Mouse (Mus musculus) intestine, postnatal 0 days (tissue): ENCODE measurements at regions not wholly inside any gene's neighbourhood (a gene's known extent, or its start where the extent isn't known, plus 50 kb on each side); places are given as distances from the start of the nearest gene placed in this dataset.
A peak's percentile ranks its signal among the peaks of the same experiment; 100 is the strongest.

Source experiments
- ATAC-seq: fragments of 200-750 bp; cut with Nextera tagmentation; 2 replicates; pipeline ENCODE4 v1.8.0; 2017; ENCODE audit warnings: mild to moderate bottlenecking, moderate TSS enrichment, moderate library complexity
- H3K27ac ChIP-seq: fragments of 300-500 bp; sonication (generic); 2 replicates; pipeline ENCODE4 v1.5.1; 2014; ENCODE audit warnings: mild to moderate bottlenecking, low read depth, low read length, moderate library complexity
- H3K27me3 ChIP-seq: fragments of 300-500 bp; sonication (generic); replicated peaks from 2 replicates; pipeline ENCODE4 v1.6.1; 2014; ENCODE audit warnings: low read length, mixed read lengths; ENCODE audit not compliant: control insufficient read depth, insufficient read depth
- H3K36me3 ChIP-seq: fragments of 300-500 bp; sonication (generic); 2 replicates; pipeline ENCODE4 v1.6.1; 2014; ENCODE audit warnings: mild to moderate bottlenecking, moderate library complexity; ENCODE audit not compliant: control insufficient read depth, insufficient read depth
- H3K4me1 ChIP-seq: fragments of 300-500 bp; sonication (generic); replicated peaks from 2 replicates; pipeline ENCODE4 v1.6.1; 2014; ENCODE audit warnings: antibody characterized with exemption, low read length, mixed read lengths; ENCODE audit not compliant: control insufficient read depth, insufficient read depth
- H3K4me2 ChIP-seq: fragments of 300-500 bp; sonication (generic); replicated peaks from 2 replicates; pipeline ENCODE4 v1.6.1; 2014; ENCODE audit warnings: low read depth, mild to moderate bottlenecking, moderate library complexity
- H3K4me3 ChIP-seq: fragments of 300-500 bp; sonication (generic); 2 replicates; pipeline ENCODE4 v1.5.1; 2014; ENCODE audit warnings: low read depth, low read length
- H3K9ac ChIP-seq: fragments of 300-500 bp; sonication (generic); 2 replicates; pipeline ENCODE4 v1.6.1; 2014; ENCODE audit warnings: mild to moderate bottlenecking, low read depth, low read length
- H3K9me3 ChIP-seq: fragments of 300-500 bp; sonication (generic); 2 replicates; pipeline ENCODE4 v1.6.1; 2016; ENCODE audit warnings: mixed run types; ENCODE audit not compliant: control insufficient read depth
- CTCF ChIP-seq: sonication (generic); IDR thresholded peaks from 2 replicates; pipeline ENCODE4 v1.5.1; 2016; ENCODE audit warnings: low read depth, mild to moderate bottlenecking, control low read depth, antibody characterized with exemption, moderate library complexity
- WGBS: fragments of 180-500 bp; shearing (Covaris S2); extraction: QIAGEN DNeasy Blood & Tissue Kit; methylation state at CpG from one replicate; pipeline ENCODE4 v1.1.7; 2014; 5-methylcytosine and 5-hydroxymethylcytosine counted together

GRCm38 (mm10) chr4:3079901-3080300, 87.2 kb upstream of the Vmn1r2 start:
- no peak for ATAC-seq
- 88% methylated on average over 1 of the region's 1 CpGs for WGBS
- Histone ChIP-seq H3K4me3 (no peak overlapping the region), H3K9ac (no peak overlapping the region), H3K4me1 (no peaks in the 10 kb centered on the region), H3K4me2 (no peak overlapping the region), H3K27me3 (no peaks in the 10 kb centered on the region), H3K36me3 (no peaks in the 10 kb centered on the region), H3K9me3 (peaks cover 32% of the 10 kb centered on the region), H3K27ac (no peak overlapping the region)
- TF ChIP-seq CTCF: no peak

GRCm38 (mm10) chr4:3080385-3081125, 86.6 kb upstream of the Vmn1r2 start:
- no peak for TF ChIP-seq CTCF
- ATAC-seq: peak; percentile 26
- no peak overlapping the region for H3K4me2 ChIP-seq
- H3K4me1 ChIP-seq: no peaks in the 10 kb centered on the region
- 57% methylated on average over 7 of the region's 7 CpGs for WGBS
- no peaks in the 10 kb centered on the region for H3K36me3 ChIP-seq
- no peaks in the 10 kb centered on the region for H3K27me3 ChIP-seq
- no peak overlapping the region for H3K9ac ChIP-seq
- H3K9me3 ChIP-seq: peaks cover 32% of the 10 kb centered on the region
- H3K27ac ChIP-seq: no peak overlapping the region
- no peak overlapping the region for H3K4me3 ChIP-seq

- no peaks in the 10 kb centered on the region for H3K27me3 ChIP-seq
- H3K36me3 ChIP-seq: no peaks in the 10 kb centered on the region
- H3K9me3 ChIP-seq: peaks cover 35% of the 10 kb centered on the region
- no peak overlapping the region for H3K4me3 ChIP-seq
- no peak overlapping the region for H3K27ac ChIP-seq
- WGBS: 61% methylated on average over 6 of the region's 6 CpGs
- ATAC-seq: peak; percentile 18
- no peaks in the 10 kb centered on the region for H3K4me1 ChIP-seq
- no peak overlapping the region for H3K9ac ChIP-seq
- no peak for TF ChIP-seq CTCF
- no peak overlapping the region for H3K4me2 ChIP-seq
Measured at GRCm38 (mm10) chr4:3081148-3081952, 85.8 kb upstream of the Vmn1r2 start.

- ATAC-seq: peak; percentile 3; the same call in 1 of the 2 replicates
- Histone ChIP-seq H3K4me1 (no peaks in the 10 kb centered on the region), H3K27me3 (no peaks in the 10 kb centered on the region), H3K4me3 (no peak overlapping the region), H3K4me2 (no peak overlapping the region), H3K9me3 (peaks cover 36% of the 10 kb centered on the region), H3K9ac (no peak overlapping the region), H3K36me3 (no peaks in the 10 kb centered on the region), H3K27ac (no peak overlapping the region)
- TF ChIP-seq CTCF: no peak
- WGBS: 75% methylated on average over 3 of the region's 3 CpGs
Measured at GRCm38 (mm10) chr4:3081953-3082950, 84.9 kb upstream of the Vmn1r2 start.

- TF ChIP-seq CTCF: no peak
- Histone ChIP-seq H3K36me3 (no peaks in the 10 kb centered on the region), H3K27ac (no peak overlapping the region), H3K9me3 (peaks cover 36% of the 10 kb centered on the region), H3K4me3 (no peak overlapping the region), H3K9ac (no peak overlapping the region), H3K4me1 (no peaks in the 10 kb centered on the region), H3K27me3 (no peaks in the 10 kb centered on the region), H3K4me2 (no peak overlapping the region)
- ATAC-seq: peak; percentile 42
- 57% methylated on average over 8 of the region's 8 CpGs for WGBS
Measured at GRCm38 (mm10) chr4:3083161-3084020, 83.7 kb upstream of the Vmn1r2 start.
